Mouse (Mus musculus): ENCODE measurements around the gene Wdr25.

Gene Wdr25

DNA sequence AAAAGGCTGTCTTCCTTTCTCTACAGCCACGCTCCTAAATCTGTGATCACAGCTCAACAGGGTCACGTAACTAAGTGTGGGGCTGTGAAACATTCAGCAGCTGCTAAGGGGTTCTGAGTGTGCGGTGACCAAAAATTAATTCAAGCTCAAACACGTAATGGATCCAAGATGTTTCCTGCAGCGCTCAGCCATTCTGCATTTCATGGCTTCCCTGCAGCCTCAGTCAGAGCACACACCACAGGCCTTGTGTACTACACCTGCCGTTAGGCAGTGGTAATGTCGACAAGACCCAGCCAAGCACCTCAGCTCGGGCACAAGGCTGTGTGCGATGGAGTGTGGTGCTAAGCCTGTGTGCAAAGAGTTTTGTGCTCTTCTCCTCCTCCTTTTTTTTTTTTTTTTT is 94.0 kb downstream of the Wdr25 start:
- no peak for DNase-seq (ENCODE audit: low spot score)

GRCm38 (mm10) chr12:108990425-108990824 is 97.0 kb downstream of the Wdr25 start:
- DNase-seq (ENCODE audit: low spot score), result no peak

GRCm38 (mm10) chr12:108993046-108993445 is 99.6 kb downstream of the Wdr25 start:
- no peak for DNase-seq (ENCODE audit: low spot score)

DNA sequence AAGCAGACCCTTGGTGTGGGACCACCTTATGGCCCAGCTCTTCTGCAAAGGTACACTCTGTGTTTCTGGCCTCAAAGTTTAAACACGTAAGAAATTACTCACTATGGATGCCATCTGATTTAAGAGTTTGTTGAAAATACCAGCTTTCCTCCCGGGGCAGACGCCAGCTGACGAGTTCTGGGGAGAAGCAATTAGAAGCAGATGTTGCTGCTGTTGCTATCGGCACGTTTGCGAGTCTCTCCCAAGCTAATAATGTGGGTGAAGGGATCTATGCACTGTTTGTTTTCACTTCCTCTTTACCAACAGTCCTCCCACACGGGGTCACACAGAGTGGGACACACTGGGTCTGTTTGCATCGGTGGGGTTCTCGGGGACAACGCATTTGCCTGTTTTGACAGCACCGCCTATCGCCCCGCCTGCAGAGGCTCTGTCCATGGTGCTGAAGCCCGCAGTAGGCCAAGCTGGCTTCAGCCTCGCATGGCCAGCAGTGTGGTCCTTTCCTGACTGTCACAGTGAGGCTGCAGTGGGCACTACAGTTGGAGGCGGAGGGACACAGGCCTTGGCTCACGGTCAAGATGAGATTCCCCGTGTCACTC is 101.1 kb downstream of the Wdr25 start:
- DNase-seq (ENCODE audit: low spot score), result peak; percentile 82

DNA sequence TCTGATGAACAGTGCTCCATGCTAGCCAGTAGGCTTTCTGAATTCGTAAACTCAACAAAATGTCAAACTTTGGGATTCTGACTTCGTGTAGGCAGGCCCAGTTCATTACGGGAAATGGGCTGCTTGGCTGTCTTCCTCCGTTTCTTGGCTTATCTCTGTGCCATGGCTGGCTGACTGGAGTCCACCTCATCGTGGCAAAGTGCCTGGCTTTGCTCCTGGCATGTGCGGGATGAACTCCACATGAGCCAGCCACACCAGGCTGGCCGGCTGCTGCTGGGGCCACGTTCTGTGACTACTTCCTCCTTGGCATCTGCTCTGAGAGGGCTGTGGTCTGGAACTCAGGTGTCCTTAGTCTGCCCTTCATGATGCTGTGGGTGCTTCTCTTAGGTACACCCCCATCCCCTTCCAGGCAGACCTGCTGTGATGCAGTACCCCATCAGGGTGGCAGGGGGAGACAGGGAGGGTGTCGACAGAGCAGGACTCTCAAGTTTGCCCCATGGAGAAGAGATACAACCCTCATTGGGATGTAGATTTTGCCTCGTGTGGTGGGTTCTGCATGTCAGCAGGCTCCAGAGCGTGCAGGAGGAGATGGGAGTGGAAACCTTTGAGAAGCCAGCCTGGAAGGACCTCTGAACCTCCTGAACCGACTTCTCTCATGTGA is 102.7 kb downstream of the Wdr25 start:
- no peak for DNase-seq (ENCODE audit: low spot score)

- no peak for DNase-seq (ENCODE audit: low spot score)
Measured at GRCm38 (mm10) chr12:108997249-108997648, 103.8 kb downstream of the Wdr25 start.

- DNase-seq (ENCODE audit: low spot score), result no peak
Measured at GRCm38 (mm10) chr12:109002978-109003377, 109.5 kb downstream of the Wdr25 start.

GRCm38 (mm10) chr12:109010070-109010649 is 116.7 kb downstream of the Wdr25 start:
- DNase-seq (ENCODE audit: low spot score), result no peak

DNA sequence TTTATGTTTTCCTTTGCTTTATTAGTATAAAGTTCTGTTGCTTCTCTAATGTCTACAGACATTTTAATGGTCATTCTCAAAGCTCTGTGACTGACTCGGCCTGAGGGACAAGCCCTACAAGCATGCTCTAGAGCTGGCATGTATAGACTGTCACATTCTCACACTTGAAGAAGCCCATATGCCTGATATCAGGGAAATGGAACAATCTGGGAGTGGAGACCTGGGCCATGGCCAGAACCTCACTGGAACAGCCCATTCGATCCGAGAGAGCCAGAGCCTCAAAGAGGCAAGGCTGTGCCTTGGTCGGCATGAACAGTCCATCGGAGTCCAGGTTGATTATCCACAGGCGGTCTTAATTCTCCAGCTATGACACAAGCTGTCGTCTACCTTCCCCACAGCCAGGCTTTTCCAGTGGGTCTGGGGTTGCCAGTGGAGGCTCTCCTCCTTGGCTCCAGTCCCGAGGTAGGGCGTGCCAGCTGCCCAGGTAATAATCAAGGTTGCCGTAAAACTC is 128.8 kb downstream of the Wdr25 start:
- DNase-seq (ENCODE audit: low spot score), result no peak

- no peak for DNase-seq (ENCODE audit: low spot score)
Measured at GRCm38 (mm10) chr12:109022966-109023365, 129.5 kb downstream of the Wdr25 start.

DNA sequence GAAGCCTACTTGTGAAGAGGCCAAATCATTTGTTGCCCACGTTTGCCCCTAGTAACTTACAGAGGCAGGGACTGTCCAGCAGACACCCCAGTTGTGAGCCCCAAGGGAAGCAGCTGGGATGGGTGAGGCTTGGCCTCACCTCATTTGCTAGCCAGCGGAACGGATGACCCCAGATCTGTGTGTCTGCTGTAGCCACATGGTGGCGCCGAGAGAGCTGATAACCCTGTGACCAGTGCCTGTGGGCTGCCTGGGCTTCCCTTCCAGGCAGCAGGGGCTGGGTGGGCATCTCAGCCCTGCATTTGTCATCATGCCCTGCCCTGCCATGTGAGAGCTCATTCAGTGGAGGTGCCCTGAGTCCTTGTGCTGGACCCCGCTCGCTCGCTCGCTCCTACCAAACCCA is 130.3 kb downstream of the Wdr25 start:
- DNase-seq (ENCODE audit: low spot score), result no peak

DNA sequence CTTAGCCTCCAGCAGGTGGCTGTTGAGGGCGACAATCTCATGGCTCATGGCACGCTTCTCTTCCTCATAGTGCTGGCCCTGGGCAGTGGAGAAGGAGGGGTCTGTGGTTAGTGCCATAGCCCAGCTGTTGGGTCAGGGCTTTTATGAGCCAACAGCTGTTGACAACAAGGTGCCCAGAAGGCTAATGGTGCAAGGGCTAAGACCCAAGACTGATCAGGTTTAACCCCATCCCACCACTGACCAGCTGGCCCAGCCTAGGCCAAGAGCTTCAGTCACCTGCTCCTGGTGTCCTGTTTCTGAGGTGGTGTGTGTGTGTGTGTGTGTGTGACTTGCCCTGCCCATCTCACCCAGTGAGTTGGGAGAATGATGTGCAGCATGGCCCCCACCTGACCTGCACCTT is 143.6 kb downstream of the Wdr25 start:
- DNase-seq (ENCODE audit: low spot score), result no peak

- no peak for DNase-seq (ENCODE audit: low spot score)
Measured at GRCm38 (mm10) chr12:109038179-109038819, 144.9 kb downstream of the Wdr25 start.

- DNase-seq (ENCODE audit: low spot score), result no peak
Measured at GRCm38 (mm10) chr12:109039311-109039710, 145.9 kb downstream of the Wdr25 start.

DNA sequence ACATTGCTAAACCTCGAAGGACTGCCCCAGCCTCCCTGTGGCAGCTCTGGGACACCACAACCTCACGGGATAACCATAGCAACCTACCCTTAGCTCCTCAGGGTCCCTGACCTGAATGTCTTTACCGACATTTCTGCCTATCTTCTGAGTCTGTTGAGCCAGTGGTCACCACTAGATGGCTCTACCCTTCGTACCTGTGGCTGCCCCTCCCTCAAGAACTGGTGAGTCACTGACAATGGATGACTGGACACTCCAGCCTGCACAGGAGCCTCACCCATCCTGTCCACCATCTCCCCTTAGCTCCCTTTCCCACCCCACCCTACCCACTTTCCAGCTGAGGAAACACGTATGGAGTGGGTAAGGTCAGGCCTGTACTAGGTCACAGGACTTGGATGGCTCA is 151.1 kb downstream of the Wdr25 start:
- no peak for DNase-seq (ENCODE audit: low spot score)

GRCm38 (mm10) chr12:109045581-109045980 is 152.2 kb downstream of the Wdr25 start:
- DNase-seq (ENCODE audit: low spot score), result no peak

GRCm38 (mm10) chr12:109049949-109050348 is 156.5 kb downstream of the Wdr25 start:
- DNase-seq (ENCODE audit: low spot score), result no peak

DNA sequence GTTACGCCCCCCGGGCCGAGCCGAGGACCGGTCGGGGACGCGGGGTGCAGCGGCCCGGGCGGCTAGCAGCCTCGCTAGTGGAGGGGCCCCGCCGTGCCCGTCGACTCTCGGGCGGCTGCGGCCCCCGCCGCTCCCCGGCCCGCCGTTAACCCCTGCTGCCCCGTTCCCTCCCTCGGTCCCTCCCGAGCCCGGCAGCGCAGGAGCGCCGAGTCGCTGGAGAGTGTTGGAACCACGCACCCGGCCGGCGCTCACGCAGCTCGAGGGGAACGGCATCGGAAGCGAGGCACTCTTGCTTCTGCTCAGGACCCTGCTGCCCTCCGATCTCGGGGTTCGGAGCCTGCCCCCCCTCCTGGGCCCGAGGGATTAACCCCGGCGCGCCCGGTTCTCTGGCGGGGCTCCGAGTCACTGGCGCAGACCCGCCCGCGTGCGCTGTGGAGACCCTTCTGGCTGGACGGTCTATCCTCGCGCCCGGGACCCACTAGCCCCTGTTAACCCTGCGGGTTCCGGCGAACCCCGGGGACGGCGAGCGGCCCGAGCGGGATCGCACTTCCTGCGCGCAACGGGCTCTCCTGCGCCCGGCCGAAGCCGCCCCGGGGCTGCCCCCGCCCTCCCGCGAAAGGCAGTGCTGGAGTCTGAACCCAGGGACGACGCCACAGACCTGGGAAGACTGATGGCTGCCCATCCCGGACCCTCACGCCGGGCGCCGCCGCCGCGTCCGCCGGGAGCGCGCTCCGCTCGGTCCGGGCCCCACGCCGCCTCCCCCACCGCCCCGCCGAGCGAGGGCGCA is 159.8 kb downstream of the Wdr25 start:
- DNase-seq (ENCODE audit: low spot score), result no peak

- no peak for DNase-seq (ENCODE audit: low spot score)
Measured at GRCm38 (mm10) chr12:109057736-109058135, 164.3 kb downstream of the Wdr25 start.

GRCm38 (mm10) chr12:109058660-109059059 is 165.2 kb downstream of the Wdr25 start:
- DNase-seq (ENCODE audit: low spot score), result no peak

DNA sequence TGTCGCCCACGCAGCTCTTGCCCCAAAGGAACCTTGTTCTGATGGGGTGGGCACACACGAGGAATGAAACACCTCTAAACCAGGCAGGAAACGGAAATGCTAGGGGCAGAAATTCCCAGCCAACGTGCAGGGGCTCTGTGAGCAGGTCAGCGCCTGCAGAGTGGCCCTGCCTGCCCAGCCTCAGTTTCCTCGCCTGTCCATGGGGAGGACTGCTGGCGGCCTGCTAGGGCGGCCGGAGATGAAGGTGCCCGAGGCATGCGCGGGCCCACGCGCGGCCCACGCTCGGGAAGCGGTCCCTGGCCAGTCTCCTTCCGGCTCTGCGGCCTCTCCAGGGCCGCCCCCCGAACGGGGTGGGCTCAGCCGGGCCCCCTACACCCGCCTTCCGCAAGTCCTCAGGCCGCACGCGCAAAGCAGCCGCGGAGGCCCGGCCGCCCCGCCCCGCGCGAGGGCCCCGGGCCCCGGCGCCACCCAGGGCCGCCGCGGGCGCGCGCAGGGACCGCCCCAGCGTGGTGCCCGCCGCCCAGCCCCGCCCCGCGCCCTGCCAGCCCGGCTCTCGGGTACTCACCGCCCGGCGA is 174.2 kb downstream of the Wdr25 start:
- no peak for DNase-seq (ENCODE audit: low spot score)

GRCm38 (mm10) chr12:109068167-109068653 is 174.8 kb downstream of the Wdr25 start, which contains the start of gene Begain:
Gene Begain, minus strand, starts transcription at chr12:109068217.
- no peak for DNase-seq (ENCODE audit: low spot score)

Data from urinary bladder, postnatal 25 days (tissue).